Mouse (Mus musculus): ENCODE results near the gene Zc3h7a. TPM values are rescaled to one million over a fixed set of nuclear protein-coding genes. Genes with fewer than 3 reads are reported as not detected.
"Not testable (repeated sequence)": the region's sequence is repeated elsewhere in the genome, so short reads cannot be mapped to it uniquely, and the experiment has no call there.

The Zc3h7a gene
- 10 to 100 TPM; 51.9 to 75.8 (median 64.6) TPM for total RNA-seq (2022)

- DNase-seq (ENCODE audit: low spot score in 2 of 2), result peak; percentile 84
Measured at GRCm38 (mm10) chr16:11176208-11176883, at the start of gene Zc3h7a. TSS of gene Zc3h7a (minus strand) at chr16:11176393.

GRCm38 (mm10) chr16:11217801-11218200 is 41.6 kb upstream of the Zc3h7a start:
- no peak for DNase-seq (ENCODE audit: low spot score in 2 of 2)

GRCm38 (mm10) chr16:11203600-11204390 is 27.6 kb upstream of the Zc3h7a start:
- no peak for DNase-seq (ENCODE audit: low spot score in 2 of 2)

GRCm38 (mm10) chr16:11202571-11203554 is 26.7 kb upstream of the Zc3h7a start, which contains the start of gene Rsl1d1:
TSS of gene Rsl1d1 (minus strand) at chr16:11203331.
- peak; percentile 81 to 83 for DNase-seq (ENCODE audit: low spot score in 2 of 2)

GRCm38 (mm10) chr16:11201740-11202394 is 25.7 kb upstream of the Zc3h7a start:
- DNase-seq (ENCODE audit: low spot score in 2 of 2), result no peak

- no peak for DNase-seq (ENCODE audit: low spot score in 2 of 2)
Measured at GRCm38 (mm10) chr16:11200247-11200646, 24.1 kb upstream of the Zc3h7a start.

- DNase-seq (ENCODE audit: low spot score in 2 of 2), result peak in 1 of 2 experiments; percentile 17
Measured at GRCm38 (mm10) chr16:11198467-11198866, 22.3 kb upstream of the Zc3h7a start.

- no peak for DNase-seq (ENCODE audit: low spot score in 2 of 2)
Measured at GRCm38 (mm10) chr16:11197052-11197451, 20.9 kb upstream of the Zc3h7a start.

- no peak for DNase-seq (ENCODE audit: low spot score in 2 of 2)
Measured at GRCm38 (mm10) chr16:11193231-11193630, 17.0 kb upstream of the Zc3h7a start.

- peak in 1 of 2 experiments; percentile 17 for DNase-seq (ENCODE audit: low spot score in 2 of 2)
Measured at GRCm38 (mm10) chr16:11190150-11190549, 14.0 kb upstream of the Zc3h7a start.

GRCm38 (mm10) chr16:11177404-11177803 is 1.2 kb upstream of the Zc3h7a start:
- DNase-seq (ENCODE audit: low spot score in 2 of 2), result no peak

- no peak for DNase-seq (ENCODE audit: low spot score in 2 of 2)
Measured at GRCm38 (mm10) chr16:11176884-11177244, 671 bp upstream of the Zc3h7a start.

- DNase-seq (ENCODE audit: low spot score in 2 of 2), result peak; percentile 36 to 43
Measured at GRCm38 (mm10) chr16:11175489-11176207, 545 bp downstream of the Zc3h7a start.

GRCm38 (mm10) chr16:11175100-11175488 is 1.1 kb downstream of the Zc3h7a start:
- DNase-seq (ENCODE audit: low spot score in 2 of 2), result no peak

- DNase-seq (ENCODE audit: low spot score in 2 of 2), result peak; percentile 19 to 24
Measured at GRCm38 (mm10) chr16:11174671-11175081, 1.5 kb downstream of the Zc3h7a start.

GRCm38 (mm10) chr16:11171679-11172078 is 4.5 kb downstream of the Zc3h7a start:
- DNase-seq (ENCODE audit: low spot score in 2 of 2), result no peak

- DNase-seq (ENCODE audit: low spot score in 2 of 2), result peak in 1 of 2 experiments; percentile 39
Measured at GRCm38 (mm10) chr16:11166431-11166830, 9.8 kb downstream of the Zc3h7a start.

- no peak for DNase-seq (ENCODE audit: low spot score in 2 of 2)
Measured at GRCm38 (mm10) chr16:11164695-11165255, 11.4 kb downstream of the Zc3h7a start.

GRCm38 (mm10) chr16:11157721-11158120 is 18.5 kb downstream of the Zc3h7a start:
- not testable (repeated sequence) for DNase-seq (ENCODE audit: low spot score in 2 of 2)

GRCm38 (mm10) chr16:11154500-11154899 is 21.7 kb downstream of the Zc3h7a start:
- no peak for DNase-seq (ENCODE audit: low spot score in 2 of 2)

Data from left cerebral cortex, adult 8-10 months (tissue).